In the genomic region with DNA sequence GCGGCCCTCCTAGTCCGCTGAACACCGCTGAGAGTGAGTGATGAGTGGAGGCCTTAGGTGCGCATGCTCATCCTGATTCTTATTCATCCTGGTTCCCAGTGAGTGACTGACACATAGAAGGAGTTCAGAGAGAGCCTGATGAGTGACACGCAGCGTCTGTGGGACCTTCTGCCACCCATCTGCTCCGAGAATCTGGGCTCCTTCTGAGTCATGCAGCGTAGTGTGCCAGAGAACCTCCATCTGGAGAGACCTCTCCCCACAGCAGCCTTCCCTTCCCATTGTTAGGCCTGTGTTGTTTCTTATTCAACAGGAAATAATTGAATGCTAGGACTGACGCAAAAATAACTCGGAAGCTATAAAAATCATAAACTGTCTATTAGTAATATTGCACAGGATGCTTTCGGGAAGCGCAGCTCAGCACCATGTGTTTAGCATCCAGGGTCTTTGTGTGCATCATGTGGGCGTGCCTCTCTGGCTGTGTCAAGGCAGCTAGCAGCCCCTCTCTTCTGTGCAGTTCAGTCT, we compare ENCODE assay signal across 9 mouse cellular contexts.
A peak's percentile ranks its signal among the peaks of the same experiment; 100 is the strongest.
DNase-seq lines count a peak whose midpoint lies in the region; ATAC-seq lines count a peak whose summit lies in the region.
"Had no signal": no experiment of that assay in that cellular context is flagged by ENCODE, and none has a peak within 500 bp of the region (broad histone marks: within the 10 kb centered on the region; RNA-seq: fewer than 3 reads in every experiment).

No protein-coding gene starts in this region.

- 81% methylated on average over 13 of the region's 13 CpGs for WGBS in forebrain, embryonic 13.5 days
- WGBS in forebrain, embryonic 11.5 days: 90% methylated on average over 13 of the region's 13 CpGs
- WGBS in lung, embryonic 16.5 days: 60% methylated on average over 13 of the region's 13 CpGs

- no peak overlapping the region for H3K4me2 ChIP-seq in forebrain, embryonic 13.5 days
- no peak overlapping the region for H3K4me2 ChIP-seq in forebrain, embryonic 11.5 days (ENCODE audit: low read depth, low read length, severe bottlenecking)
- H3K4me2 ChIP-seq in lung, embryonic 16.5 days (ENCODE audit: low read depth, low read length): no peak overlapping the region
- H3K4me2 ChIP-seq: liver, embryonic 15.5 days had no signal

- H3K4me3 ChIP-seq in forebrain, embryonic 13.5 days: no peak overlapping the region
- H3K4me3 ChIP-seq in forebrain, embryonic 11.5 days (ENCODE audit: low read depth, low read length): no peak overlapping the region
- H3K4me3 ChIP-seq in lung, embryonic 16.5 days (ENCODE audit: low read length): no peak overlapping the region
- H3K4me3 ChIP-seq: liver, embryonic 15.5 days had no signal

- H3K4me1 ChIP-seq in forebrain, embryonic 13.5 days: no peaks in the 10 kb centered on the region
- no peaks in the 10 kb centered on the region for H3K4me1 ChIP-seq in forebrain, embryonic 11.5 days (replicated peaks; ENCODE audit: control insufficient read depth, insufficient read depth, low read length)
- peaks cover 5% of the 10 kb centered on the region for H3K4me1 ChIP-seq in lung, embryonic 16.5 days (replicated peaks; ENCODE audit: control insufficient read depth, insufficient read depth, low read length)
- H3K4me1 ChIP-seq: liver, embryonic 15.5 days had no signal

- H3K27ac ChIP-seq in forebrain, embryonic 13.5 days: peak overlapping the region; percentile 63
- no peak overlapping the region for H3K27ac ChIP-seq in forebrain, embryonic 11.5 days (ENCODE audit: low read depth, low read length)
- 0 out of 2 replicates have a peak overlapping the region, but pooled peaks have one; percentile 13 for H3K27ac ChIP-seq in lung, embryonic 16.5 days (ENCODE audit: low read length)
- H3K27ac ChIP-seq: liver, embryonic 15.5 days had no signal

- H3K27me3 ChIP-seq in forebrain, embryonic 13.5 days: no peaks in the 10 kb centered on the region
- no peaks in the 10 kb centered on the region for H3K27me3 ChIP-seq in forebrain, embryonic 11.5 days (ENCODE audit: control insufficient read depth, insufficient read depth, low read length)
- H3K27me3 ChIP-seq in lung, embryonic 16.5 days (ENCODE audit: control insufficient read depth, insufficient read depth, low read depth, low read length): no peaks in the 10 kb centered on the region
- H3K27me3 ChIP-seq: liver, embryonic 15.5 days had no signal

- no peak overlapping the region for H3K9ac ChIP-seq in forebrain, embryonic 13.5 days
- H3K9ac ChIP-seq in forebrain, embryonic 11.5 days (ENCODE audit: low read length): no peak overlapping the region
- no peak overlapping the region for H3K9ac ChIP-seq in lung, embryonic 16.5 days (ENCODE audit: low read length)
- H3K9ac ChIP-seq: liver, embryonic 15.5 days had no signal

- DNase-seq in forebrain, embryonic 11.5 days (ENCODE audit: low spot score): no peak
- peak; percentile 32 for DNase-seq in cerebellum, adult 9-11 months
- DNase-seq in layer of hippocampus, adult 11-12 months (ENCODE audit: low spot score): peak; percentile 88
- DNase-seq in testis, postnatal 14 days (ENCODE audit: low spot score): no peak
- DNase-seq in heart, postnatal 4 days: no peak
- DNase-seq in adipocyte (ENCODE audit: low spot score): no peak

- ATAC-seq in forebrain, embryonic 13.5 days: peak; percentile 96
- no peak for ATAC-seq in forebrain, embryonic 11.5 days (replicated peaks; ENCODE audit: low FRiP score)
- ATAC-seq in lung, embryonic 16.5 days (ENCODE audit: low read depth): peak; percentile 93

- no peaks in the 10 kb centered on the region for H3K36me3 ChIP-seq in forebrain, embryonic 13.5 days (ENCODE audit: poor library complexity, severe bottlenecking)
- H3K36me3 ChIP-seq in forebrain, embryonic 11.5 days (ENCODE audit: control insufficient read depth, insufficient read depth, low read length): no peaks in the 10 kb centered on the region
- H3K36me3 ChIP-seq in lung, embryonic 16.5 days (ENCODE audit: control insufficient read depth, insufficient read depth, low read length): no peaks in the 10 kb centered on the region
- H3K36me3 ChIP-seq: liver, embryonic 15.5 days had no signal

- H3K9me3 ChIP-seq in forebrain, embryonic 13.5 days (replicated peaks): no peaks in the 10 kb centered on the region
- H3K9me3 ChIP-seq in forebrain, embryonic 11.5 days (ENCODE audit: control insufficient read depth, low read length): no peaks in the 10 kb centered on the region
- no peaks in the 10 kb centered on the region for H3K9me3 ChIP-seq in lung, embryonic 16.5 days (ENCODE audit: control insufficient read depth, low read length)
- H3K9me3 ChIP-seq: liver, embryonic 15.5 days had no signal

Comparison
In these comparisons a context has a peak if more than half of its experiments do, and no peak if none do; other contexts are left out.
1. DNase-seq: peak in cerebellum, adult 9-11 months (single experiment) and layer of hippocampus, adult 11-12 months (single experiment); none in forebrain, embryonic 11.5 days (single experiment), testis, postnatal 14 days (single experiment), heart, postnatal 4 days (single experiment) and adipocyte (single experiment).